Mouse (Mus musculus) stomach, embryonic 14.5 days (tissue): ENCODE measurements at regions not wholly inside any gene's neighbourhood (a gene's known extent, or its start where the extent isn't known, plus 50 kb on each side); places are given as distances from the start of the nearest gene placed in this dataset.
"Not testable (repeated sequence)": the region's sequence is repeated elsewhere in the genome, so short reads cannot be mapped to it uniquely, and the experiment has no call there.

ENCODE experiments used
- ATAC-seq: fragments of 200-750 bp; cut with Nextera tagmentation; 2 replicates; pipeline ENCODE4 v1.8.0; 2017; ENCODE audit warnings: low read depth, moderate TSS enrichment; ENCODE audit not compliant: insufficient number of reproducible peaks, insufficient read depth, low FRiP score
- H3K27ac ChIP-seq: fragments of 300-500 bp; sonication (generic); 2 replicates; pipeline ENCODE4 v1.5.1; 2014; ENCODE audit warnings: mild to moderate bottlenecking, low read length, moderate library complexity, mixed read lengths
- H3K27me3 ChIP-seq: fragments of 300-500 bp; sonication (generic); 2 replicates; pipeline ENCODE4 v1.6.1; 2014; ENCODE audit warnings: low read length, control low read depth, mixed read lengths; ENCODE audit not compliant: control insufficient read depth, insufficient read depth
- H3K36me3 ChIP-seq: fragments of 300-500 bp; sonication (generic); 2 replicates; pipeline ENCODE4 v1.6.1; 2014; ENCODE audit warnings: mild to moderate bottlenecking, control low read depth, low read length, moderate library complexity, mixed read lengths; ENCODE audit not compliant: control insufficient read depth, insufficient read depth
- H3K4me1 ChIP-seq: fragments of 300-500 bp; sonication (generic); 2 replicates; pipeline ENCODE4 v1.6.1; 2014; ENCODE audit warnings: low read length, control low read depth, mixed read lengths; ENCODE audit not compliant: control insufficient read depth, insufficient read depth
- H3K4me2 ChIP-seq: fragments of 300-500 bp; sonication (generic); replicated peaks from 2 replicates; pipeline ENCODE4 v1.6.1; 2014; ENCODE audit warnings: low read depth, low read length, control low read depth
- H3K4me3 ChIP-seq: fragments of 300-500 bp; sonication (generic); 2 replicates; pipeline ENCODE4 v1.5.1; 2014; ENCODE audit warnings: low read depth, low read length, control low read depth
- H3K9ac ChIP-seq: fragments of 300-500 bp; sonication (generic); replicated peaks from 2 replicates; pipeline ENCODE4 v1.6.1; 2014; ENCODE audit warnings: low read depth, mild to moderate bottlenecking, control low read depth, low read length, moderate library complexity, mixed read lengths
- H3K9me3 ChIP-seq: fragments of 300-500 bp; sonication (generic); 2 replicates; pipeline ENCODE4 v1.6.1; 2016; ENCODE audit warnings: low read depth, low read length, control low read depth; ENCODE audit not compliant: control insufficient read depth
- WGBS: fragments of 180-500 bp; shearing (Covaris S2); extraction: QIAGEN DNeasy Blood & Tissue Kit; methylation state at CpG from one replicate; pipeline ENCODE4 v1.1.7; 2014; 5-methylcytosine and 5-hydroxymethylcytosine counted together

- H3K4me3 ChIP-seq = no peak overlapping the region
- H3K9me3 ChIP-seq = no peaks in the 10 kb centered on the region
- H3K4me1 ChIP-seq = no peaks in the 10 kb centered on the region
- H3K36me3 ChIP-seq = no peaks in the 10 kb centered on the region
- no peak for ATAC-seq
- no peaks in the 10 kb centered on the region for H3K27me3 ChIP-seq
- no peak overlapping the region for H3K27ac ChIP-seq
- 88% methylated on average over 2 of the region's 2 CpGs for WGBS
- no peak overlapping the region for H3K9ac ChIP-seq
- H3K4me2 ChIP-seq = no peak overlapping the region
Measured at GRCm38 (mm10) chr8:114001674-114002073, 131.7 kb upstream of the Nudt7 start.

GRCm38 (mm10) chr8:114004436-114004835, 128.9 kb upstream of the Nudt7 start:
- H3K36me3 ChIP-seq = no peaks in the 10 kb centered on the region
- H3K9ac ChIP-seq = no peak overlapping the region
- WGBS = 65% methylated on average over 7 of the region's 7 CpGs
- no peaks in the 10 kb centered on the region for H3K9me3 ChIP-seq
- H3K4me3 ChIP-seq = no peak overlapping the region
- no peaks in the 10 kb centered on the region for H3K4me1 ChIP-seq
- no peak overlapping the region for H3K27ac ChIP-seq
- H3K27me3 ChIP-seq = no peaks in the 10 kb centered on the region
- ATAC-seq = no peak
- no peak overlapping the region for H3K4me2 ChIP-seq

- Histone ChIP-seq H3K9me3 (no peaks in the 10 kb centered on the region), H3K4me3 (no peak overlapping the region), H3K27ac (no peak overlapping the region), H3K27me3 (no peaks in the 10 kb centered on the region), H3K4me2 (no peak overlapping the region), H3K36me3 (no peaks in the 10 kb centered on the region), H3K4me1 (no peaks in the 10 kb centered on the region), H3K9ac (no peak overlapping the region)
- WGBS = 81% methylated on average over 5 of the region's 5 CpGs
- ATAC-seq = no peak
Measured at GRCm38 (mm10) chr8:114006587-114006986, 126.8 kb upstream of the Nudt7 start.

- Histone ChIP-seq H3K27ac (no peak overlapping the region), H3K27me3 (no peaks in the 10 kb centered on the region), H3K4me3 (no peak overlapping the region), H3K4me2 (no peak overlapping the region), H3K9me3 (no peaks in the 10 kb centered on the region), H3K4me1 (no peaks in the 10 kb centered on the region), H3K9ac (no peak overlapping the region), H3K36me3 (no peaks in the 10 kb centered on the region)
- 81% methylated on average over 10 of the region's 10 CpGs for WGBS
- ATAC-seq = no peak
Measured at GRCm38 (mm10) chr8:114007103-114007502, 126.3 kb upstream of the Nudt7 start.

GRCm38 (mm10) chr8:114018364-114018763, 115.0 kb upstream of the Nudt7 start:
- no peak overlapping the region for H3K9ac ChIP-seq
- no peak overlapping the region for H3K27ac ChIP-seq
- H3K4me3 ChIP-seq = no peak overlapping the region
- no peak overlapping the region for H3K4me2 ChIP-seq
- WGBS = 26% methylated on average over 5 of the region's 5 CpGs
- 0 out of 2 replicates have a peak, but pooled peaks cover 6% of the 10 kb centered on the region for H3K4me1 ChIP-seq
- no peaks in the 10 kb centered on the region for H3K9me3 ChIP-seq
- no peaks in the 10 kb centered on the region for H3K27me3 ChIP-seq
- no peaks in the 10 kb centered on the region for H3K36me3 ChIP-seq
- peak; percentile 56; the same call in 1 of the 2 replicates for ATAC-seq

- H3K4me3 ChIP-seq, H3K36me3 ChIP-seq, H3K27me3 ChIP-seq, H3K4me1 ChIP-seq, H3K4me2 ChIP-seq, H3K9me3 ChIP-seq, H3K9ac ChIP-seq, H3K27ac ChIP-seq, ATAC-seq: not testable (repeated sequence)
- 94% methylated on average over 9 of the region's 9 CpGs for WGBS
Measured at GRCm38 (mm10) chr8:114030141-114030540, 103.2 kb upstream of the Nudt7 start.

GRCm38 (mm10) chr8:114052426-114052825, 80.9 kb upstream of the Nudt7 start:
- Histone ChIP-seq H3K4me1 (no peaks in the 10 kb centered on the region), H3K4me3 (no peak overlapping the region), H3K27me3 (no peaks in the 10 kb centered on the region), H3K36me3 (no peaks in the 10 kb centered on the region), H3K27ac (no peak overlapping the region), H3K9me3 (no peaks in the 10 kb centered on the region), H3K9ac (no peak overlapping the region), H3K4me2 (no peak overlapping the region)
- 70% methylated on average over 8 of the region's 8 CpGs for WGBS
- no peak for ATAC-seq

GRCm38 (mm10) chr8:114063566-114063965, 69.8 kb upstream of the Nudt7 start:
- Histone ChIP-seq H3K27ac (no peak overlapping the region), H3K4me2 (no peak overlapping the region), H3K36me3 (no peaks in the 10 kb centered on the region), H3K9me3 (no peaks in the 10 kb centered on the region), H3K4me1 (no peaks in the 10 kb centered on the region), H3K27me3 (no peaks in the 10 kb centered on the region), H3K9ac (no peak overlapping the region), H3K4me3 (no peak overlapping the region)
- no peak for ATAC-seq

GRCm38 (mm10) chr8:114072330-114072729, 61.0 kb upstream of the Nudt7 start:
- Histone ChIP-seq H3K4me2 (no peak overlapping the region), H3K27ac (no peak overlapping the region), H3K9ac (no peak overlapping the region), H3K4me3 (no peak overlapping the region), H3K36me3 (no peaks in the 10 kb centered on the region), H3K27me3 (no peaks in the 10 kb centered on the region), H3K9me3 (no peaks in the 10 kb centered on the region), H3K4me1 (no peaks in the 10 kb centered on the region)
- no peak for ATAC-seq
- 83% methylated on average over 8 of the region's 8 CpGs for WGBS
